Mouse (Mus musculus) kidney, embryonic 15.5 days (tissue): Measurements from ENCODE around the gene Prg3. TPM values are rescaled to one million over a fixed set of nuclear protein-coding genes. Genes with fewer than 3 reads are reported as not detected.

Source experiments
- ATAC-seq: fragments of 200-750 bp; cut with Nextera tagmentation; replicated peaks from 2 replicates; pipeline ENCODE4 v1.8.0; 2017; ENCODE audit warnings: moderate TSS enrichment; ENCODE audit not compliant: low FRiP score
- H3K27ac ChIP-seq: fragments of 300-500 bp; sonication (generic); 2 replicates; pipeline ENCODE4 v1.5.1; 2015; ENCODE audit warnings: mild to moderate bottlenecking, inconsistent platforms
- H3K27me3 ChIP-seq: fragments of 300-500 bp; sonication (generic); 2 replicates; pipeline ENCODE4 v1.6.1; 2015; ENCODE audit warnings: inconsistent platforms
- H3K36me3 ChIP-seq: fragments of 300-500 bp; sonication (generic); 2 replicates; pipeline ENCODE4 v1.6.1; 2015; ENCODE audit warnings: inconsistent platforms
- H3K4me1 ChIP-seq: fragments of 300-500 bp; sonication (generic); 2 replicates; pipeline ENCODE4 v1.6.1; 2015; ENCODE audit warnings: inconsistent platforms
- H3K4me2 ChIP-seq: fragments of 300-500 bp; sonication (generic); 2 replicates; pipeline ENCODE4 v1.6.1; 2015; ENCODE audit warnings: moderate library complexity, mild to moderate bottlenecking, inconsistent platforms
- H3K4me3 ChIP-seq: fragments of 300-500 bp; sonication (generic); replicated peaks from 2 replicates; pipeline ENCODE4 v1.5.1; 2015; ENCODE audit warnings: mild to moderate bottlenecking, inconsistent platforms
- H3K9ac ChIP-seq: fragments of 300-500 bp; sonication (generic); 2 replicates; pipeline ENCODE4 v1.6.1; 2015; ENCODE audit warnings: mild to moderate bottlenecking, inconsistent platforms
- H3K9me3 ChIP-seq: fragments of 300-500 bp; sonication (generic); replicated peaks from 2 replicates; pipeline ENCODE4 v1.6.1; 2016; ENCODE audit warnings: inconsistent platforms
- WGBS: fragments of 180-500 bp; shearing (Covaris S2); methylation state at CpG from one replicate; pipeline ENCODE4 v1.1.7; 2015; ENCODE audit warnings: mixed read lengths; 5-methylcytosine and 5-hydroxymethylcytosine counted together
- polyA plus RNA-seq: library from polyadenylated mRNA; unstranded; fragments of >200 nt; fragmentation: Nextera tagmentation; extraction: Ambion mirVana; gene quantifications from 2 replicates; pipeline ENCODE4 v1.2.1, GENCODE M21; 2015

The Prg3 gene
- polyA plus RNA-seq, 1 experiment from 2014 or later, result not detected

DNA sequence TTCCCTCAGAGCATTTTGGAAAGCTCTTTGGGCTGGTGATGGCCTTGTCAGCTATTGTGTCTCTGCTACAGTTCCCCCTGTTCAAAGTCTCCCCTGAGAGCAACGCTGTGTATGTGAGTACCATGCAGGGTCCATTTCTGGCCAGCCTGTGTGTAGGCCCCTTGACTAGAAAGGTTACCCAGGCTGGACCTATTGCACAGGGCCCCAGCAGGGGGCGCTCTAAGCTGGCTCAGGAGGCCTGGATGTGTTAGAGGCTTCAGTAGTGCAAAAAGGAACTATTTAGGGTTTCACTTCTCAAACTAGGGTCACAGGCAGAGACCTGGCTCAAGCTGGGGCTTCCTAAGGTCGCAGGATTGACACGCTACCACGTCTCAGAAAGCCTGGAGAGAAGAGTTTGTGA, 31.7 kb upstream of the Prg3 start:
- H3K36me3 ChIP-seq, result peaks cover 77% of the 10 kb centered on the region
- no peak overlapping the region for H3K4me2 ChIP-seq
- H3K4me1 ChIP-seq, result no peaks in the 10 kb centered on the region
- H3K27ac ChIP-seq, result no peak overlapping the region
- 58% methylated on average over 5 of the region's 5 CpGs for WGBS
- H3K27me3 ChIP-seq, result no peaks in the 10 kb centered on the region
- H3K4me3 ChIP-seq, result no peak overlapping the region
- no peaks in the 10 kb centered on the region for H3K9me3 ChIP-seq
- no peak overlapping the region for H3K9ac ChIP-seq
- ATAC-seq, result peak; percentile 60; the same call in 1 of the 2 replicates

DNA sequence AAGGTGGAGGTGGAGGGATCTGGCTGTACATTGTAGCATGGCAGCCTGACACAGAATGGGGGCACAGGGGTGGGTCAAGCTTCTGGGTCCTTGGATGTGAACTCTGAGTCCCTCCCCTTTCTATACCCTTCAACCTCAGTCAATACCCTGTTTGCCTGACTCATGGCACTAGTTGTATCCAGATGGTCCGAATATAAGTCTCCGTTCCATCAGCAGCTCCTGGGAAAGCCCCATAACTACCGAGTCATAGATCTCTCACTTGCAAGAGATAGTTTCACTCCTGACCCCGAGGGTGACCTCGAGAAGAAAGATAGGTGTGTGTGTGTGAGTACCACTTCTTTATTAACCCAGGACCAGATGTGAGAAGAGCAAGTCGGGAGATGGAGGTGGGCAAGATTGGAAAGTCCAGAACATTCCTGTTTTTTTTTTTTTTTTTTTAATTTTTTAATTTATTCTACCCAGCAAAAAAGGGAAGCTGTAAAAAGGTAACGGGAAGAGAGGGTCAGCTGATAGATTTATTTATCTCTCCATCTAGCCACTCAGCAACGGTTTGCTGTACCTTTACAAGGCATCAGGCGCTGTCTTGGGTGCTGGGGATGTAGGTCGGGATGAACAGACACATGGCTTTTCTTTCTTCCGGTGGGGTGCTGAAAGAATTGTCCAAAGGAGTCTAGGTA, 29.3 kb upstream of the Prg3 start:
- ATAC-seq, result no peak
- Histone ChIP-seq H3K4me1 (no peaks in the 10 kb centered on the region), H3K4me3 (no peak overlapping the region), H3K9me3 (no peaks in the 10 kb centered on the region), H3K9ac (no peak overlapping the region), H3K27me3 (no peaks in the 10 kb centered on the region), H3K27ac (no peak overlapping the region), H3K36me3 (peaks cover 54% of the 10 kb centered on the region), H3K4me2 (no peak overlapping the region)
- 92% methylated on average over 11 of the region's 11 CpGs for WGBS

GRCm38 (mm10) chr2:84961300-84961699, 26.7 kb upstream of the Prg3 start:
- H3K36me3 ChIP-seq, result peaks cover 34% of the 10 kb centered on the region
- H3K9me3 ChIP-seq, result no peaks in the 10 kb centered on the region
- no peak overlapping the region for H3K27ac ChIP-seq
- no peak overlapping the region for H3K9ac ChIP-seq
- ATAC-seq, result no peak
- no peaks in the 10 kb centered on the region for H3K27me3 ChIP-seq
- H3K4me1 ChIP-seq, result no peaks in the 10 kb centered on the region
- no peak overlapping the region for H3K4me2 ChIP-seq
- WGBS, result 51% methylated on average over 2 of the region's 2 CpGs
- H3K4me3 ChIP-seq, result no peak overlapping the region

DNA sequence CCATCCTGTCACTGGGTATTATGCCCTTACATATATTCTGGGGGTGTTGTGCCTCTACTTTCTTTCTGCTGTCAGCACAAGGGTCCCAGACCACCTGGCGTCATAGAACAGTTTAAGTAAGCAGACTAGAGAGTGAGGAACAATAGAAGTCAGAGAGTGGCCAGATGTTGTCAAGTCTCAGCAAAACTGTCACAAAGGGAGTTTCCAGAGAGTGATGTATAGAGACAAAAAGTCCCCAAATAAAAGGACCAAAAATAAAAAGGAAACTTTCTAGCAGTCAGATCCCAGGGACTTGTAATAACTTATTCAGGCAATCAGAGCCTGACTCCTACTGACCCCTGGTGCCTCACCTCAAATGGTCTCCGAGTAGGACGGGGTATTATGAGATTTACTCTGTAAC, 26.1 kb upstream of the Prg3 start:
- Histone ChIP-seq H3K27ac (no peak overlapping the region), H3K9ac (no peak overlapping the region), H3K4me3 (no peak overlapping the region), H3K36me3 (peaks cover 29% of the 10 kb centered on the region), H3K4me1 (no peaks in the 10 kb centered on the region), H3K9me3 (no peaks in the 10 kb centered on the region), H3K27me3 (no peaks in the 10 kb centered on the region), H3K4me2 (no peak overlapping the region)
- 71% methylated on average over 3 of the region's 3 CpGs for WGBS
- ATAC-seq, result no peak

- Histone ChIP-seq H3K4me3 (no peak overlapping the region), H3K4me2 (no peak overlapping the region), H3K27me3 (no peaks in the 10 kb centered on the region), H3K36me3 (peaks cover 18% of the 10 kb centered on the region), H3K4me1 (no peaks in the 10 kb centered on the region), H3K9me3 (no peaks in the 10 kb centered on the region), H3K27ac (no peak overlapping the region), H3K9ac (no peak overlapping the region)
- no peak for ATAC-seq
- 43% methylated on average over 6 of the region's 6 CpGs for WGBS
Measured at GRCm38 (mm10) chr2:84962906-84963507, 25.0 kb upstream of the Prg3 start.

- Histone ChIP-seq H3K36me3 (peaks cover 8% of the 10 kb centered on the region), H3K4me3 (no peak overlapping the region), H3K27ac (no peak overlapping the region), H3K9me3 (no peaks in the 10 kb centered on the region), H3K9ac (no peak overlapping the region), H3K27me3 (no peaks in the 10 kb centered on the region), H3K4me2 (no peak overlapping the region), H3K4me1 (no peaks in the 10 kb centered on the region)
- no peak for ATAC-seq
- 89% methylated on average over 7 of the region's 7 CpGs for WGBS
Measured at GRCm38 (mm10) chr2:84964111-84964801, 23.8 kb upstream of the Prg3 start.

DNA sequence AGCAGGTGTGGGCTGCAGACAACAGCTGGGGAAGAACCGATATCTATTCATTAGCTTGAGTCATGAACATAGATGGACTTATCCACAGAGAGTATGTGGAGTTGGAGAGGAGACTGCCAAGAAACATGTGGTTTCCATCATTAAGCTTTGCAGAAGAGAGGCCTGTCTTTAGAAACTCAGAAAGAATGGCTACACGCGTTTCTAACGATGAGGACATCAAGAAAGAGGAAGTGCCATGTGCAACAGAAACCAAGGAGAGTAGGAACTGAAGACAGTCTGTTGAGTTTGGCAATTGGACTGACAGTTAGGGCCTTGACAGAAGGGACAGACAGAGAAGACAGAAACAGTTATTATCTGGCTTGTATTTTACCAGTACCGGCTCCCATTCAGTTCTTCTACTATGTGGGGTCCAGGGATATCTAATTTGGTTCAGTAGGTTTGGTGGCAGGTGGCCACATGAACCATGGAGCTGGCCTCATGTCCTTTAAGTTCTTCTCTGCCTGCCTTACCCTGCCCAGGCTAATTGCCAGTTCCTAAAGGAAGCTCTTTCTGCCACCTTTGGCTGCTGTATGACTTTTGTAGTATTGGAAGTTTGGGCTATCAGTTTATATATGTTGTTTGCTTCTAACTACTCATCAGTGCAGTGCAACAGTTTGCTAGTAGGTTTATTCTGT, 20.6 kb upstream of the Prg3 start:
- Histone ChIP-seq H3K4me2 (no peak overlapping the region), H3K4me1 (no peaks in the 10 kb centered on the region), H3K36me3 (no peaks in the 10 kb centered on the region), H3K27ac (no peak overlapping the region), H3K9me3 (no peaks in the 10 kb centered on the region), H3K27me3 (no peaks in the 10 kb centered on the region), H3K9ac (no peak overlapping the region), H3K4me3 (no peak overlapping the region)
- no peak for ATAC-seq
- WGBS, result 87% methylated on average over 5 of the region's 5 CpGs

DNA sequence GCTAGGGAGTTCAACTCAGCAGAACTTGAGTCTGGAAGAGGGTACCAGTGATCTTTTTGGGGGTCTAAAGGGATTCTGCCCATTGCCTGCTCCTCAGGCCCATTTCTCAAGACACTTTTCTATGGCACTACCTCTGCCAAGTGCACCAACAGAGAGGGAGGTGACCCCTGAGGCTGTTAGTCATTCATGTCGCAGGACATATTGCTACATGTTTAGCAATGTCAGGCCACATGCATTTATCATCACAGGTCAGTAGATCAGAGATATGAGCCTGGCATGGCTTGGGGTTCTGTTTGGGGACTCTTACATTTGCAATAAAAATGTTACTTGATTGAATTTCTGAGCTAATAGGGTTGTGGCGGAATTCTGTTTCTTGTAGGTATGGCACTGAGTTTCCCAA, 12.4 kb upstream of the Prg3 start:
- Histone ChIP-seq H3K4me2 (no peak overlapping the region), H3K4me1 (no peaks in the 10 kb centered on the region), H3K4me3 (no peak overlapping the region), H3K9me3 (no peaks in the 10 kb centered on the region), H3K27ac (no peak overlapping the region), H3K27me3 (no peaks in the 10 kb centered on the region), H3K36me3 (no peaks in the 10 kb centered on the region), H3K9ac (no peak overlapping the region)
- no peak for ATAC-seq
- WGBS, result 90% methylated on average over 2 of the region's 2 CpGs

- Histone ChIP-seq H3K9me3 (no peaks in the 10 kb centered on the region), H3K27me3 (no peaks in the 10 kb centered on the region), H3K4me3 (no peak within 1 kb of the TSS), H3K27ac (no peak within 1 kb of the TSS), H3K9ac (no peak within 1 kb of the TSS), H3K4me2 (no peak within 1 kb of the TSS), H3K4me1 (no peaks in the 10 kb centered on the region), H3K36me3 (no peaks in the 10 kb centered on the region)
- 68% methylated on average over 1 of the region's 1 CpGs for WGBS
- ATAC-seq, result no peak
Measured at GRCm38 (mm10) chr2:84980188-84980587, 7.8 kb upstream of the Prg3 start, which contains the start of gene Prg2. Gene Prg2 (plus strand): TSS chr2:84980461.

DNA sequence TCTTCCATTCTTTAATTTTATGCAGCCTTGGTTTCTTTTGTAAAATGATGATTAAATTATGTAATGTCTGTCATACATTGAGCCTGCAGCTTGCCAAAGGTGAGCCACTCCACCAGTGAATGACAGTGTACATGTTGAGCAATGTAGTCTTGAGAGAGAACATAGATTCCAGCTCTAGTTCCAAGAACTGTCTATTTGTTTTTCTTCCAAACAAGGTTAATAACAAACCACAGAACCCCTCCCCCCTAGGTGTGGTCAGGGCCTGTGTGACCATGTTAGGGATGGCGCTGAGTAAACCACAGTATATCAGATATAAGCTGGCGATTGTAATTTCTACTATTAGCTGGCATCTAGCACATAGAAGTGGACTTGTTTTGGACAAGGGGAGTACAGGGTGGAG, 8.4 kb downstream of the Prg3 start:
- Histone ChIP-seq H3K27me3 (no peaks in the 10 kb centered on the region), H3K4me3 (no peak overlapping the region), H3K9ac (no peak overlapping the region), H3K27ac (no peak overlapping the region), H3K36me3 (no peaks in the 10 kb centered on the region), H3K4me1 (no peaks in the 10 kb centered on the region), H3K9me3 (no peaks in the 10 kb centered on the region), H3K4me2 (no peak overlapping the region)
- no peak for ATAC-seq
- WGBS, result 92% methylated on average over 2 of the region's 2 CpGs

GRCm38 (mm10) chr2:84999486-85000181, 11.6 kb downstream of the Prg3 start:
- Histone ChIP-seq H3K27ac (peak overlapping the region; percentile 66), H3K9me3 (no peaks in the 10 kb centered on the region), H3K36me3 (no peaks in the 10 kb centered on the region), H3K27me3 (no peaks in the 10 kb centered on the region), H3K4me1 (no peaks in the 10 kb centered on the region), H3K4me2 (no peak overlapping the region), H3K4me3 (no peak overlapping the region), H3K9ac (no peak overlapping the region)
- ATAC-seq, result no peak; the same call in 1 of the 2 replicates
- 69% methylated on average over 3 of the region's 3 CpGs for WGBS
